Mouse (Mus musculus) stomach, postnatal 0 days (tissue): Measurements from ENCODE around the gene Smim5. TPM values are rescaled to one million over a fixed set of nuclear protein-coding genes. Genes with fewer than 3 reads are reported as not detected.

ENCODE experiments used
- ATAC-seq: fragments of 200-750 bp; cut with Nextera tagmentation; 2 replicates; pipeline ENCODE4 v1.8.0; 2017; ENCODE audit not compliant: low FRiP score, low TSS enrichment
- DNase-seq: peaks from one replicate; pipeline ENCODE4 v3.0.0-alpha.2; 2016; ENCODE audit warnings: low spot score
- H3K27ac ChIP-seq: fragments of 300-500 bp; sonication (generic); replicated peaks from 2 replicates; pipeline ENCODE4 v1.5.1; 2014; ENCODE audit warnings: mild to moderate bottlenecking, control low read depth
- H3K27me3 ChIP-seq: fragments of 300-500 bp; sonication (generic); 2 replicates; pipeline ENCODE4 v1.6.1; 2014; ENCODE audit warnings: low read length; ENCODE audit not compliant: control insufficient read depth, insufficient read depth
- H3K36me3 ChIP-seq: fragments of 300-500 bp; sonication (generic); 2 replicates; pipeline ENCODE4 v1.6.1; 2014; ENCODE audit warnings: low read length, mixed read lengths; ENCODE audit not compliant: control insufficient read depth, insufficient read depth
- H3K4me1 ChIP-seq: fragments of 300-500 bp; sonication (generic); replicated peaks from 2 replicates; pipeline ENCODE4 v1.6.1; 2014; ENCODE audit warnings: antibody characterized with exemption; ENCODE audit not compliant: control insufficient read depth, insufficient read depth
- H3K4me2 ChIP-seq: fragments of 300-500 bp; sonication (generic); replicated peaks from 2 replicates; pipeline ENCODE4 v1.6.1; 2014; ENCODE audit warnings: low read depth, mild to moderate bottlenecking, control low read depth, moderate library complexity
- H3K4me3 ChIP-seq: fragments of 300-500 bp; sonication (generic); 2 replicates; pipeline ENCODE4 v1.5.1; 2014; ENCODE audit warnings: low read depth, low read length, control low read depth
- H3K9ac ChIP-seq: fragments of 300-500 bp; sonication (generic); 2 replicates; pipeline ENCODE4 v1.6.1; 2014; ENCODE audit warnings: mild to moderate bottlenecking, low read length, control low read depth, mixed read lengths
- H3K9me3 ChIP-seq: fragments of 300-500 bp; sonication (generic); 2 replicates; pipeline ENCODE4 v1.6.1; 2016; ENCODE audit warnings: low read length; ENCODE audit not compliant: control insufficient read depth
- CTCF ChIP-seq: IDR thresholded peaks from 2 replicates; pipeline ENCODE4 v1.5.1; 2016; ENCODE audit warnings: antibody characterized with exemption, low read depth, mild to moderate bottlenecking, moderate library complexity
- EP300 ChIP-seq: optimal IDR thresholded peaks from 2 replicates; pipeline ENCODE3; 2016; ENCODE audit warnings: antibody characterized with exemption
- WGBS: fragments of 180-500 bp; shearing (Covaris S2); extraction: QIAGEN DNeasy Blood & Tissue Kit; methylation state at CpG from one replicate; pipeline ENCODE4 v1.1.7; 2014; 5-methylcytosine and 5-hydroxymethylcytosine counted together
- polyA plus RNA-seq: library from polyadenylated mRNA; unstranded; fragments of >200 nt; fragmentation: Nextera tagmentation; extraction: Ambion mirVana; gene quantifications from 2 replicates; pipeline ENCODE4 v1.2.1, GENCODE M21; 2015

Gene Smim5
- polyA plus RNA-seq, 1 experiment from 2014 or later: 16.8 TPM

DNA sequence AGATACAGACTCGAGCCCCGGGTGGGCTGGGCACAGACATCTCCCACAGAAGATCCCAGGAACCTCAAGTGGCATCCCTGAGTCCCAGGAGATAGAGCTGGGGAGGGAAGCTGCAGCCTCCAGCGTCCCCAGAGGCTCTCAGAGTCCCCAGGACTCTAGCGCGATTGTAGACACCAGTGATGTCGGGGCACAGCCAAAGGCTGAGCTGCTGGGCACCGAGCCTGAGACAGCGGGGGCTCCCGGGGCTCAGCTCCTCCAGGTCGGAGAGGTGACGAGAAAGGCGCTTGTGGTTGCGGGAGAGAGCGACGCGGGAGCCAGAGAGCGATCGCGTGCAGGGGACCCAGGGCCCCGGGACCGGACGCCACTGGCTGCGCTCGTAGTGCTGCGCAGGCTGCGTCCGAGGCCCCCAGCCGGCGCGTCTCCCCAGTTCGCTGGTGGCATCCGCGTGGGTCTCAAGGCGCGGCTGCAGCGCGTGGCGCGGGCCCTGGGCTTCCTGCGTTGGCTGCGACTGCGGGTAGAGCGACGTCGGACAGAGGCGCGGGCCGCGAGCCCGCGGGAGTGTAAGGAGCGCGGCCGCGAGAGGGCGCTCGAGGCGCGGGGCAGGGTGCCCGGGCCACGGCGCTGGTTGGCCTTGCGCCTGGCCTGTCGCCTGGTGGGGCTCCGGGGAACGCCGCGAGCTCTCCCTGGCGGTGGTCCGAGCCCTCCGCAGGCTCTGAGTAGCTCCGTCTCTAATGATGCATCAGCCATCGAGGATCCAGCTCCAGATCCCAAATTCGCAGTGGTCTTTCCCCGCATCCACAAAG lies 40.4 kb upstream of the Smim5 start:
- Histone ChIP-seq H3K4me1 (no peaks in the 10 kb centered on the region), H3K27me3 (peaks cover 5% of the 10 kb centered on the region; the same call in 1 of the 2 replicates)
- 3% methylated on average over 39 of the region's 75 CpGs for WGBS

GRCm38 (mm10) chr11:115863895-115864294 lies 35.9 kb upstream of the Smim5 start:
- TF ChIP-seq CTCF (peak; percentile 48), EP300 (no peak)
- Histone ChIP-seq H3K27ac (no peak overlapping the region), H3K36me3 (no peaks in the 10 kb centered on the region), H3K9ac (no peak overlapping the region), H3K4me3 (no peak overlapping the region), H3K4me2 (no peak overlapping the region), H3K9me3 (no peaks in the 10 kb centered on the region), H3K4me1 (no peaks in the 10 kb centered on the region), H3K27me3 (peaks cover 3% of the 10 kb centered on the region; the same call in 1 of the 2 replicates)
- ATAC-seq (no peak), DNase-seq (no peak)
- 83% methylated on average over 8 of the region's 8 CpGs for WGBS

More for the DNA sequence above, 40.4 kb upstream of the Smim5 start:
- no peak overlapping the region for H3K27ac ChIP-seq
- H3K4me2 ChIP-seq: peak overlapping the region; percentile 64
- peak; percentile 85 for TF ChIP-seq CTCF
- TF ChIP-seq EP300: no peak
- peak; percentile 84 for ATAC-seq
- H3K36me3 ChIP-seq: peaks cover 2% of the 10 kb centered on the region; the same call in 1 of the 2 replicates
- no peaks in the 10 kb centered on the region for H3K9me3 ChIP-seq
- H3K4me3 ChIP-seq: peak overlapping the region; percentile 39
- peak; percentile 93 for DNase-seq
- peak overlapping the region; percentile 50; the same call in 1 of the 2 replicates for H3K9ac ChIP-seq

DNA sequence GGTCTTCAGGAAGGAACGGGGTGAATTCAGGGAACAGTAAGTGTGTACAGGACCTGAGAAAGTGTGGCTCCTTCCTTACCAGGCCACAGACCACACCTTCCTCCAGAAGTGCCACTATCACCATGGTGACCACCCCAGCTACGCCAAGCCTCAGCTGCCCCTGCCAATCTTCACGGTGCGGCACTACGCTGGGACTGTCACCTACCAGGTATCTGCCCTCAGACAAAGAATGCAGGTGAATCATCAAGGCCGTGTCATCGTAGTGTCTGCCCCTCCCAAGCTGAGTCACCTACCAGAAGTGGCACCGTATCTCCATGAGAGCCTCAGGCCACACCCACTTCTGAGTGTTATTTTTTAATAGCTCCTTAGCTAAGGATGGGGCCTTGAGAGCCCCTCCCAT lies 30.4 kb upstream of the Smim5 start:
- Histone ChIP-seq H3K9me3 (no peaks in the 10 kb centered on the region), H3K4me2 (no peak overlapping the region), H3K4me1 (no peaks in the 10 kb centered on the region), H3K4me3 (no peak overlapping the region), H3K27ac (peak overlapping the region; percentile 58), H3K9ac (no peak overlapping the region), H3K27me3 (no peaks in the 10 kb centered on the region), H3K36me3 (no peaks in the 10 kb centered on the region)
- ATAC-seq: peak; percentile 84
- peak; percentile 69 for DNase-seq
- WGBS: 57% methylated on average over 8 of the region's 8 CpGs
- TF ChIP-seq EP300 (no peak), CTCF (no peak)

DNA sequence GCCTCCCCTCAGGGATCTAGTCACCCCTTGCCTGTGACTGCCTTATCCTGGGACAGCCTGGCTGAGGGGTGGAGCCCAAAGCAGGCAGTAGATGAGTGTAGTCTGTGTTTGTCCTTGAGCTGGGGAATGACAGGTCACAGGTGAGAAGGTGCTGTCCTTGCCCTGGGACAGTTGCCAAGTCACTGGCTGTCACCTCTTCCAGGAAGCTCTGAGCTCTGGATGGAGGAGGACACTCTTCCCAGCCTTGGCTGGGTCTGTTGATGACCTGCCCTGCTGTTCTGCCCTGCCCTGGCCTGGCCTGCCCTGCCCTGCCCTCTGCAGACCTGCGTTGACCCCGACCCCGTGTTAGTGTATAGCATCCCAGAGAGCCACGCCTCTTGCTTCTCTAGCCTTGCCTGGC lies 27.3 kb upstream of the Smim5 start:
- H3K4me1 ChIP-seq: no peaks in the 10 kb centered on the region
- no peak for TF ChIP-seq EP300
- no peak for TF ChIP-seq CTCF
- no peaks in the 10 kb centered on the region for H3K36me3 ChIP-seq
- no peak overlapping the region for H3K4me2 ChIP-seq
- ATAC-seq (peak; percentile 24; the same call in 1 of the 2 replicates), DNase-seq (no peak)
- H3K27ac ChIP-seq: no peak overlapping the region
- H3K9ac ChIP-seq: no peak overlapping the region
- no peak overlapping the region for H3K4me3 ChIP-seq
- H3K27me3 ChIP-seq: no peaks in the 10 kb centered on the region
- WGBS: 59% methylated on average over 4 of the region's 4 CpGs
- no peaks in the 10 kb centered on the region for H3K9me3 ChIP-seq

DNA sequence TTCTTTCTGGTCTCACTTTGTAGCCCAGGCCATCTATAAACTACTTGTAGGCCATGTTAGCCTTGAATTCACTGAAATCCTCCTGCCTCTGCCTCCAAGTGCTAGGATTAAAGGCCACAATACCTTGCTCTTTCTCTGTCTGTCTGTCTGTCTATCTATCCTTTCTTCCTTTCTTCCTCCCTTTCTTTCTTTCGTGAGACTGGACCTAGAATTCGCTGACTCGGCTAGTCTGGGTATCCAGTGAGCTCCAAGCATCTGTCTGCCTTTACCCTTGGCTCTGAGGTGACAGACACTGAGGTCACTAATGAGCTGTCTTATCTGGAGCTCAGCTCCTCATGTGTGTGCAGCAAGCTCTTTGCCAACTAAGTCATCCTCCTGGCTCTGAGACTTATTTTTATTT lies 23.8 kb upstream of the Smim5 start:
- Histone ChIP-seq H3K36me3 (no peaks in the 10 kb centered on the region), H3K4me2 (no peak overlapping the region), H3K4me3 (no peak overlapping the region), H3K27me3 (no peaks in the 10 kb centered on the region), H3K9me3 (no peaks in the 10 kb centered on the region), H3K9ac (no peak overlapping the region), H3K27ac (no peak overlapping the region), H3K4me1 (no peaks in the 10 kb centered on the region)
- 93% methylated on average over 3 of the region's 3 CpGs for WGBS
- DNase-seq (no peak), ATAC-seq (no peak)
- TF ChIP-seq CTCF (no peak), EP300 (no peak)

DNA sequence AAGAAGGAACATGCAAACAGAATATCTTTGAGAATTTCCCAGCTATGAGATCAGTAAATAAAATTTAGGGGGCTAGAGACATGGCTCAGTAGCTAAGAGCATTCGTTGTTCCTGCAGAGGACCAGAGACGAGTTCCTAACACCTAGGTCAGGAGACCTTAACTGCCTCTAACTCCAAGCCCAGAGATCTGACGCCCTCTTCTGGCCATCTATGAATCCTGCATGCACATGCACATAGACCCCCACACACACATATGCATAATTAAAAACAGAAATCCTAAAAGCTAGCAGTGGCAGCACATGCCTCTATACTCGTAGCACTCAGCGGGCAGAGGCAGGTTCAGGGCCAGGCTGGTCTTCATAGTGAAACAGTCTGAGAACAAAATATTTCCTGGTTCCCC lies 23.3 kb upstream of the Smim5 start:
- TF ChIP-seq CTCF (peak; percentile 41), EP300 (no peak)
- Histone ChIP-seq H3K27me3 (no peaks in the 10 kb centered on the region), H3K4me2 (no peak overlapping the region), H3K4me1 (no peaks in the 10 kb centered on the region), H3K4me3 (no peak overlapping the region), H3K9me3 (no peaks in the 10 kb centered on the region), H3K27ac (peak overlapping the region; percentile 78), H3K9ac (no peak overlapping the region), H3K36me3 (no peaks in the 10 kb centered on the region)
- WGBS: 77% methylated on average over 5 of the region's 5 CpGs
- DNase-seq: no peak
- no peak for ATAC-seq
